Mouse (Mus musculus) Patski (cell line): ENCODE results near the gene Anapc15. TPM values are rescaled to one million over a fixed set of nuclear protein-coding genes. Genes with fewer than 3 reads are reported as not detected.
A peak's percentile ranks its signal among the peaks of the same experiment; 100 is the strongest.

ENCODE experiments used
- ATAC-seq: fragments of 100-300 bp; one replicate; pipeline ENCODE4 v1.8.0; 2021
- CTCF ChIA-PET: fragments of 350-600 bp; sonication (Branson Sonifier 250); formaldehyde crosslinking; loops from one replicate; lab custom pipeline; 2022; ENCODE audit warnings: inconsistent platforms; lab: Charles Lee
- POLR2A ChIA-PET: fragments of 350-600 bp; sonication (Branson Sonifier 250); formaldehyde crosslinking; loops from one replicate; lab custom pipeline; 2022; ENCODE audit warnings: antibody characterized with exemption, inconsistent platforms; lab: Charles Lee
- DNase-seq: peaks from one replicate; pipeline ENCODE4 v3.0.0-alpha.2; 2011; ENCODE audit warnings: low read depth, low spot score
- H3K27me3 ChIP-seq: fragments of 371-371 bp; one replicate; pipeline ENCODE4 v1.5.1; 2021
- CTCF ChIP-seq: fragments of 100-300 bp; IDR thresholded peaks from one replicate; pipeline ENCODE4 v1.5.1; 2021
- in situ Hi-C: fragments of 300-500 bp; cut with MboI; formaldehyde crosslinking; loops from 3 replicates; pipeline ENCODE4 v1.11.1; 2018; ENCODE audit warnings: low pct_unique_long_range_greater_than_20kb, mixed read lengths
- polyA plus RNA-seq: library from polyadenylated mRNA; unstranded; gene quantifications from one replicate; pipeline ENCODE4 v1.2.3, GENCODE M21; 2021

Gene Anapc15
- polyA plus RNA-seq, 1 experiment from 2014 or later, result 36.4 TPM

DNA sequence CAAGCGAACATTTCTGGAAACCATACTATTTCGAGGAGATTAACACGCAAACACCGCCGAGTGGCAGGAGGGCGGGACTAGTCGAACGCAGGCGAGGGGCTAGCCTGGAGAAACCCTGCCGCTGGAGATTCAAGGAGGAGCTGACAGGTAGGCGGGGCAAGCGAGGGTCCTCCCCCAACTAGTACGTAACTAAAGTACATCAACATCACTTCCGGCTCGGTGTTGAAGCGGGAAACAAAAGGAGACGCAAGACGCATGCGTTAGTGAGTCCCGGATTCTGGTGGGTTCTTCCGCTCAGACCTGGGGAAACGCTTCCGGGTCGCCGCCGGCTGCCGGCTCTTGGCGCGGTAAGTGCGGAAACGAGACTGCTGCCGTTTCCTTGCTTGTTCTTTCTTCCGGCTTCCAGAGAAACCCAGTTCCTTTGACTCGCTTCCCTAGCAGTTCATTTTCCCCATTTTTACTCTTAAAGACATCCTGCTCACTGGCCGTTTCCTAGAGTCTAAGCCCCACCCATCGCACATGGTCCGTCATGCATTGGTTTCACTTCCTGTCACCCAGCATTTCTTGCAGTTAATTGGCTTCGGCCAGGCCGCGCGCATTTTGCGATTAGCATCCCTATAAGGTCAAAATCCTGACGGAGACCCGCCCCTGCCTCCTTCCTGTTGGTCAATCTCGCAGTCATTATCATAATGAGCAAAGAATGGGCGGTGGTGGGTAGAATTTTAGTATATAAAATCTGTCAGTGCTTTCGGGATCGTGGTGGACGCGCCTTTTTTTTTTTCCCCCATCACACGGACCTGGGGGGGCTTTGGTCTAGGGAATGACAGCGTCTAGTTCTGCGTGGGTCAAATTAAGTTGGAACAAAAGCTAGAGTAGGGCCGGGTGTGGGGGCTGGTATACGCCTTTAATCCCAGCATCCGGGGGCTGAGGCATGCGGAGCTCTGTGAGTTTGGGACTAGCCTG, 32.9 kb downstream of the Anapc15 start:
- peak; percentile 93 for DNase-seq
- POLR2A ChIA-PET, result interaction anchor here (0.9 to 1.0 kb wide), 3 partner anchors 59 to 62 kb away, joined by 3 to 4 read pairs (median 4); no protein-coding TSS in a partner anchor
- peak; percentile 83 for ATAC-seq
- in situ Hi-C loops, result no loop called here
- H3K27me3 ChIP-seq, result no peaks in the 10 kb centered on the region
- CTCF ChIA-PET, result interaction anchor here (1.1 to 1.8 kb wide), 3 partner anchors 27 to 230 kb away, joined by 3 to 5 read pairs (median 3); no protein-coding TSS in a partner anchor
- TF ChIP-seq CTCF, result no peak

DNA sequence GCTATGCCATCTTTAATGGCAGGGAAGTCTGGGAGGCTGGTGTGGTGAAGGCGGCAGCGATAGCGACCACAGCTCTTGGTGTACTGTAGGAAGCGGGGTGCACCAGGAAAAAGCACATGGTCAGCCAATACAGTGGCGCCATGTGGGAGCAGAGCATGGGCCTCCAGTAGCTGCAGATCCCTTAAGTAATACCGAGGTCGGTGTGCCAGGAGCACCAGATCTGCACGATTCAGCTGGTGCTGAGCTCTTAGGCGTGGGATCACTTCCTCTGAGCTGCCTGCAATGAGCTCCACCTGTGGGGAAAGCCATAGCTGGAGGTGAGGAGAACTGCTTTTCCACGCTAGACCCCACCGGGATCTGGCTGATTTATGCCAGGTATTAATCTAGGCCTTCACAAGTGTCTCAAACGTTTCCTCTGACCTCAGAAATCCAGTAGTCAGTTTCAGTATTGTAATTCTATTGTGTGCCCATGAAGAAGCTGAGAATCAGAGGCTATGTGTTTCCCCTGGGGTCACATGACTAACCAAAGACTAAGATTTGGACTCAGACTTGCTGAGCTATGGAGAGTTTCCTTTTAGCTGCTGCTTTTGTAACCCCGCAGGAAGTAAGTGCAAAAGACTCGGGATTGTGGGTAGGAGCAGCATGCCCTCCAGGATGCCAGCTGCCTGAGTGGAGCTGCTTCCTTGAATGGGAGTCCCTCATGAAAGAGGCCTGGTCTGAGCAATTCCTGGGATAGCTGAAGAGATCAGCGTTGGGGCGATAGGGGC, 37.0 kb downstream of the Anapc15 start:
- no peak for TF ChIP-seq CTCF
- in situ Hi-C loops, result loop anchor here (10.0 kb wide), 1 partner anchor 236 kb away; the partner anchor contains the start of gene Clpb
- H3K27me3 ChIP-seq, result no peaks in the 10 kb centered on the region
- CTCF ChIA-PET, result no interaction called here
- POLR2A ChIA-PET, result no interaction called here
- DNase-seq (no peak), ATAC-seq (no peak)

DNA sequence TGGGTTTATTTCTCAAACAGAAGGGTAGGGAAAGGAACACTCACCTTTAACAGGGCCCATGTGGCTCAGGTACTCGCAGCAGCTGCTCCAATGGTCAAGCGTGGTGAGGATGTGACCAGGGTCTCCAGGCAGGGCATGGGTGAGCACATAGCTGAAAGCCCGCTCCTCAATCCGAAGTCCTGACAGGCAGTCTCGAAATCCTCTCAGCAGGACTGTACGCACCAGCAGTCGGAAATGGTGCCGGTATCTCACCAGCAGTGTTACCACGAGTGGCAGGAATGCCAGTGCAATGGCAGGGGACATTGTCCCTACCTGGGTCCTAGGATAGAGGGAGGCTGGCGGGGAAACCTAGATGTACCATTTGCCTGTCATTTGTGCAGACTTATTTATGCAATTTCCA, 38.5 kb downstream of the Anapc15 start:
- ChIA-PET CTCF (no interaction called here), POLR2A (no interaction called here)
- ATAC-seq, result no peak
- no peak for TF ChIP-seq CTCF
- no peaks in the 10 kb centered on the region for H3K27me3 ChIP-seq
- no peak for DNase-seq
- in situ Hi-C loops, result loop anchor here (10.0 kb wide), 1 partner anchor 237 kb away; the partner anchor contains the start of gene Clpb

DNA sequence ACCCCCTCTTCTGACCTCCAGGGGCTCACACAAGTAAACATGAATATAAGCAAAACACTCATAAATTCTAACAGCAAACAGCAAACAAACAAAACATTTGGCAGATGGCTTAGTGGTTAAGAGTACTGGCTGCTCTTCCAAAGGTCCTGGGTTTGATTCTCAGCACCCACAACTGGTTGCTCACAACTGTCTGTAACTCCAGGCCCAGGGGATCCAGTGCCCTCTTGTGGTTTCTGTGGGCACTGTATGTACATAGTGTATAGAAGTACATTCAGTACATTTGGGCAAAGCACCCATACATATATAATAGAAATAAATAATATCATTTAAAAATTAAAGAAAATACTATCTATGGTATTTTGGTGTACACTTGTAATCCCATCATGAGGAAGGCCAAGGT, 39.3 kb downstream of the Anapc15 start:
- no peak for TF ChIP-seq CTCF
- H3K27me3 ChIP-seq, result no peaks in the 10 kb centered on the region
- CTCF ChIA-PET, result no interaction called here
- ATAC-seq (no peak), DNase-seq (no peak)
- POLR2A ChIA-PET, result no interaction called here
- in situ Hi-C loops, result loop anchor here (10.0 kb wide), 1 partner anchor 238 kb away; the partner anchor contains the start of gene Clpb

DNA sequence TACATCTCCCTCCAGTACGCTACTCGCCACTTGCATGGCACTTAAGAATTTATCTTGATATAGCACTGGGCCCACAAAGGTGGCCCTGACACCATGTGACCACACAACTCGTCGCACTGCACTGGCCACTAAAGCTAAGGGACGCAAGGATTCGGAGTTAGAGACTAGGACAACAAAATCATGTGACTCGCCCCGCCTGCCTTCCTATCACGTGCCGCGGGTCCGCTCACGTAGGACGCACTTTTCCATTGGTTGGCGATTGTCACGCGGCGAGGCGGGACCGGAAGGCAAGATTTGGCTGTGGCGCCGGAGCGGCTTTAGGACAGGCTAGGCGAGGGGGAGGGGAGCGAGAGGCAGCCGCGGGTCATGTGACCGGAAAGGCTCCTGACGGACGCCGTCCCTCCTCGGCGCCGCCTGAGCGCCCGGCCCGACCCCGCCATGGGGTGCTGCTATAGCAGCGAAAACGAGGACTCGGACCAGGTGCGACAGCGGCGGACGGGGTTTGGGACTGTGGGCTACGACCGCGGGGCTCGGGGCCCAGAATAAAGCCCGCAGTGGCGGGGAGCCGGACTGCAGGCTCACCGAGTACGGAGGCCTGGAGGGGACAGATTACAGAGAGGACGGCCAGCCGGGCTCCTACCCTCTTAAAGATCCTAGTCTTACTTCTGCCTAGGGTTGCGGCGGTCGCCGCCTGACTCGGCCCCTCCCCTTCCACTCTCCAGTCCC, 42.2 kb downstream of the Anapc15 start, which contains the start of gene Lamtor1:
Lamtor1 (plus strand) TSS at position 344 of the 726 bp plus-strand sequence.
- H3K27me3 ChIP-seq, result no peaks in the 10 kb centered on the region
- DNase-seq (peak; percentile 93), ATAC-seq (peak; percentile 89)
- in situ Hi-C loops, result loop anchor here (10.0 kb wide), 1 partner anchor 241 kb away; the partner anchor contains the start of gene Clpb
- no peak for TF ChIP-seq CTCF
- POLR2A ChIA-PET, result interaction anchor here (0.9 kb wide), 1 partner anchor 7 kb away, joined by 3 read pairs; no protein-coding TSS in a partner anchor
- CTCF ChIA-PET, result no interaction called here

- DNase-seq (no peak), ATAC-seq (no peak)
- POLR2A ChIA-PET, result interaction anchor here (0.9 kb wide), 1 partner anchor 8 kb away, joined by 3 read pairs; no protein-coding TSS in a partner anchor
- no peaks in the 10 kb centered on the region for H3K27me3 ChIP-seq
- in situ Hi-C loops, result loop anchor here (10.0 kb wide), 1 partner anchor 241 kb away; the partner anchor contains the start of gene Clpb
- TF ChIP-seq CTCF, result no peak
- CTCF ChIA-PET, result no interaction called here
Observed at GRCm38 (mm10) chr7:101906287-101906681, 42.8 kb downstream of the Anapc15 start, which contains the start of gene Tomt. Gene Tomt, minus strand, starts transcription at chr7:101906359.

- ChIA-PET CTCF (interaction anchor here (1.4 kb wide), 1 partner anchor 36 kb away, joined by 3 read pairs; the partner anchor contains the start of gene Folr1), POLR2A (interaction anchor here (0.9 kb wide), 1 partner anchor 8 kb away, joined by 3 read pairs; no protein-coding TSS in a partner anchor)
- DNase-seq, result no peak
- TF ChIP-seq CTCF, result no peak
- in situ Hi-C loops, result loop anchor here (10.0 kb wide), 1 partner anchor 242 kb away; the partner anchor contains the start of gene Clpb
- H3K27me3 ChIP-seq, result no peaks in the 10 kb centered on the region
- no peak for ATAC-seq
Observed at GRCm38 (mm10) chr7:101906696-101907095, 43.2 kb downstream of the Anapc15 start.

GRCm38 (mm10) chr7:101908367-101908766, 44.9 kb downstream of the Anapc15 start:
- POLR2A ChIA-PET, result no interaction called here
- DNase-seq (no peak), ATAC-seq (no peak)
- in situ Hi-C loops, result loop anchor here (10.0 kb wide), 1 partner anchor 244 kb away; the partner anchor contains the start of gene Clpb
- CTCF ChIA-PET, result no interaction called here
- TF ChIP-seq CTCF, result no peak
- H3K27me3 ChIP-seq, result no peaks in the 10 kb centered on the region

GRCm38 (mm10) chr7:101910138-101910537, 46.6 kb downstream of the Anapc15 start:
- H3K27me3 ChIP-seq, result no peaks in the 10 kb centered on the region
- in situ Hi-C loops, result no loop called here
- ATAC-seq, result no peak
- ChIA-PET POLR2A (no interaction called here), CTCF (no interaction called here)
- no peak for TF ChIP-seq CTCF
- DNase-seq, result no peak
